Mouse (Mus musculus): Measurements from ENCODE around the gene Itgb3bp. TPM values are rescaled to one million over a fixed set of nuclear protein-coding genes. Genes with fewer than 3 reads are reported as not detected.
A peak's percentile ranks its signal among the peaks of the same experiment; 100 is the strongest.

Gene Itgb3bp
- polyA plus RNA-seq, 1 experiment, result 0.92 TPM

DNA sequence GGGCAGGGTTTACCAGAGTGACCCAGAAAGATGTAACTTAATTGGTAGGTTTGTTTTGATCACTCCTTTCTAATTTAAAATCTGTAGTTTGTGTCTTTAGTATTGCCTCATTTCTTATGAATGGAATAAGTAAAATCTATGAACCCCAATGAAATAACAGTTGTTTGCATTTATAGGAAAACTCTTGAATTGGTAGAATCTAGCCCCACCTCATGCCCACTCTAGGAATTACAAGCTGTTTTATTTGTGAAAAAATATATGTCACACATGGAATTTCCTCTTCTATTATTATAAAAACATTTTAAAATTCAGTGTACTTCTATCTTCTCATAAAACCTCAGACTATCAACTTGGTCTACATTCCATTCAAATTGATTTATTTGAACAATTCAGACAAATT is 47.7 kb downstream of the Itgb3bp start:
- no peaks in the 10 kb centered on the region for H3K4me1 ChIP-seq (replicated peaks; ENCODE audit: control insufficient read depth, insufficient read depth, low read length)
- H3K27ac ChIP-seq (ENCODE audit: control insufficient read depth, insufficient read depth, low read length), result no peak overlapping the region
- TF ChIP-seq POLR2A (IDR thresholded peaks at IDR 0.05; ENCODE audit: control insufficient read depth, extremely low read depth, insufficient read depth, low read length, poor library complexity), result no peak
- no peak for TF ChIP-seq CTCF (IDR thresholded peaks at IDR 0.05; ENCODE audit: borderline replicate concordance, control insufficient read depth, extremely low read depth, insufficient read depth, low read length, poor library complexity)
- H3K36me3 ChIP-seq (ENCODE audit: control insufficient read depth, insufficient read depth, low read length), result no peaks in the 10 kb centered on the region
- H3K4me3 ChIP-seq (ENCODE audit: control insufficient read depth, insufficient read depth, low read length), result no peak overlapping the region
- no peaks in the 10 kb centered on the region for H3K27me3 ChIP-seq (ENCODE audit: control insufficient read depth, insufficient read depth, low read length)
- DNase-seq, result peak; percentile 11

DNA sequence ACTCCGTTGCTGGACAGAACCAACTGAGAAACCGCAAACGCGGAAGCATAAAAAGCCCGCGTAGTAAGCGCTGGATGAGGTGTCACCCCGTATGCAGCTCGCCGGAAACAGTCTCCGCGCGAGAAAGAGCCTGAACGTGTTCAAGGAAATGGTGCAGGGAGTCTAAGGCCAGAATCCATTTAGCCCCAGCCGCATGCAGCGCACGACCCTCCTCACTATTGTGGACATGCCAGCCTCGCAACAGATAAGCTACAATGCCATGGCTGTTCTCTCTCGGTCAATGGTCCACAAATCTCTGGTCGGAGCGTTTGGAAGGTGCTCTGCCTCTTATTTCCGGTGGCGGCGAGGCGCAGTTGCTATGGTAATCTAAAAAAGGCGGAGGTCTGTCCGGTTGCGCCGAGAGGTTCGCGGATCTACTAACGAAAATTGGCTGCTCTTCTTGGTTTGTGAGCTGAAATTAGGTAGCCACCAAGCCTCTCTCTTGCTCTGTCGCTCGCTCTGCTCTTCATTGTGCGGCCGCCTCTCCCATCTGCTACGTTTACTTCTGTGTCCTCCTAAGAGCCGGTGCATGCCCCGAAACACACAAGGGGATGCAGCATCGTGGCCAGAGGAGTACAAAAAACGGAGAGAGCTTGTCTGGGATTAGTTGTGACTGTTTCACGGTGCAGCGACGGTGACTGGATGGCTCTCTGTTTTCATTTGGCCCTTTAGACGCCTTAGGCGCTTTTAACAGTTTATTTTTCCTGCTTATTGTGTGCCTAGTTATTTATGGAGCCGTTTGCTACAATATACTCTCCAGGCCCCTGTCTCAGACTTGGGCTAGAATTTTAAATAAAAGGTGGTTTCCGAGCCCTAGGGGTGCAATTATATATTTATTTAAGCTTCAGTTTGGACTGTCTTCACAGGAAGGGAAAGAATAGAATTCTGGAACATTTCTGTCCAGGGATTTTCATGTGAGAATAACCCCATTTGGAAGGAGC is 100.2 kb downstream of the Itgb3bp start, which contains the start of gene Efcab7:
Efcab7 (plus strand) TSS at position 105 of the 980 bp plus-strand sequence.
- WGBS, result under 1% methylated on average over 48 of the region's 48 CpGs
- peak; percentile 40; the same call in 1 of the 2 replicates for TF ChIP-seq CTCF (IDR thresholded peaks at IDR 0.05; ENCODE audit: borderline replicate concordance, control insufficient read depth, extremely low read depth, insufficient read depth, low read length, poor library complexity)
- TF ChIP-seq POLR2A (IDR thresholded peaks at IDR 0.05; ENCODE audit: control insufficient read depth, extremely low read depth, insufficient read depth, low read length, poor library complexity), result no peak
- H3K27me3 ChIP-seq (ENCODE audit: control insufficient read depth, insufficient read depth, low read length), result no peaks in the 10 kb centered on the region

DNA sequence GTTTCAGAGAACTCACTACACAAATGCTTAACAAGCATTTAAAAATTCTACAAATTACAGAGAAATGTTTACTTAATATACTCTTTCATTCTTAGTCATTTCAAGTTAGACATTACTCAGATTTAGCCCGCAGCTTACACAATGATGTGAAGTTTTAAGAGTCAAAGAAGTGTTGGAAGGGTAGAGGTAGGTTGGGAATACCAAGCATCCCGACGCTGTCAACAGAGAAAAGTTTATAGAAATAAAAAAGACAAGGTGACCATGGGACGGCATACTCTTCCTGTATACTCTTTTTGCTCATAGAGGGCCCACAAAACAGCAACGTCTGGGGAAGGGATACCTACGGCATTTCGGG is 100.9 kb downstream of the Itgb3bp start:
- H3K27ac ChIP-seq (ENCODE audit: control insufficient read depth, insufficient read depth, low read length), result no peak overlapping the region
- H3K36me3 ChIP-seq (ENCODE audit: control insufficient read depth, insufficient read depth, low read length), result no peaks in the 10 kb centered on the region
- no peaks in the 10 kb centered on the region for H3K27me3 ChIP-seq (ENCODE audit: control insufficient read depth, insufficient read depth, low read length)
- WGBS, result under 1% methylated on average over 7 of the region's 7 CpGs
- no peak for DNase-seq
- H3K4me3 ChIP-seq (ENCODE audit: control insufficient read depth, insufficient read depth, low read length), result peak overlapping the region; percentile 74
- TF ChIP-seq CTCF (IDR thresholded peaks at IDR 0.05; ENCODE audit: borderline replicate concordance, control insufficient read depth, extremely low read depth, insufficient read depth, low read length, poor library complexity) (no peak), POLR2A (IDR thresholded peaks at IDR 0.05; ENCODE audit: control insufficient read depth, extremely low read depth, insufficient read depth, low read length, poor library complexity) (no peak)
- no peaks in the 10 kb centered on the region for H3K4me1 ChIP-seq (replicated peaks; ENCODE audit: control insufficient read depth, insufficient read depth, low read length)

More for the DNA sequence above, 100.2 kb downstream of the Itgb3bp start, which contains the start of gene Efcab7:
- Histone ChIP-seq H3K36me3 (ENCODE audit: control insufficient read depth, insufficient read depth, low read length) (no peaks in the 10 kb centered on the region), H3K27ac (ENCODE audit: control insufficient read depth, insufficient read depth, low read length) (no peak within 1 kb of the TSS), H3K4me1 (replicated peaks; ENCODE audit: control insufficient read depth, insufficient read depth, low read length) (no peaks in the 10 kb centered on the region), H3K4me3 (ENCODE audit: control insufficient read depth, insufficient read depth, low read length) (peak within 1 kb of the TSS; percentile 74)
- DNase-seq, result peak; percentile 83

DNA sequence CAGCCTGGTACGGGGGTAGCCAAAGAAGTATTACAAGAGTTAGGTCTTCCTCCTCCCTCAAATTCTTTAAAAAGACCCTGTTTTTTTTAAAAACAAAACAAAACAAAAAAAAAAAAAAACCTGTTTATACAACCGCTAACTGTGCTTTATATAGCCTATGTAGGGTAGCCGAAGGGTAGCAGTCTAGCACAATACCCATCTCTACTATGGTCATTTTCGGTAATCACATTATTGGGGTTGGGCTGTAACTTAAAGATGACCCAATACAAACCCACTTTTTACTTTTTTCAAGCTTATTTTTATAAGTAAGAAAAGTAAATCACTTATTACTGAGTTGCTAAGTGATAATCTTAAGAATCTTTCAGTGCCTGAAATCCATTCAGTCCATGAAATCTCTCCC is 101.3 kb downstream of the Itgb3bp start:
- Histone ChIP-seq H3K4me1 (replicated peaks; ENCODE audit: control insufficient read depth, insufficient read depth, low read length) (no peaks in the 10 kb centered on the region), H3K4me3 (ENCODE audit: control insufficient read depth, insufficient read depth, low read length) (no peak overlapping the region), H3K36me3 (ENCODE audit: control insufficient read depth, insufficient read depth, low read length) (no peaks in the 10 kb centered on the region), H3K27ac (ENCODE audit: control insufficient read depth, insufficient read depth, low read length) (no peak overlapping the region), H3K27me3 (ENCODE audit: control insufficient read depth, insufficient read depth, low read length) (no peaks in the 10 kb centered on the region)
- no peak for DNase-seq
- WGBS, result 24% methylated on average over 4 of the region's 4 CpGs
- TF ChIP-seq POLR2A (IDR thresholded peaks at IDR 0.05; ENCODE audit: control insufficient read depth, extremely low read depth, insufficient read depth, low read length, poor library complexity), result no peak
- TF ChIP-seq CTCF (IDR thresholded peaks at IDR 0.05; ENCODE audit: borderline replicate concordance, control insufficient read depth, extremely low read depth, insufficient read depth, low read length, poor library complexity), result no peak

DNA sequence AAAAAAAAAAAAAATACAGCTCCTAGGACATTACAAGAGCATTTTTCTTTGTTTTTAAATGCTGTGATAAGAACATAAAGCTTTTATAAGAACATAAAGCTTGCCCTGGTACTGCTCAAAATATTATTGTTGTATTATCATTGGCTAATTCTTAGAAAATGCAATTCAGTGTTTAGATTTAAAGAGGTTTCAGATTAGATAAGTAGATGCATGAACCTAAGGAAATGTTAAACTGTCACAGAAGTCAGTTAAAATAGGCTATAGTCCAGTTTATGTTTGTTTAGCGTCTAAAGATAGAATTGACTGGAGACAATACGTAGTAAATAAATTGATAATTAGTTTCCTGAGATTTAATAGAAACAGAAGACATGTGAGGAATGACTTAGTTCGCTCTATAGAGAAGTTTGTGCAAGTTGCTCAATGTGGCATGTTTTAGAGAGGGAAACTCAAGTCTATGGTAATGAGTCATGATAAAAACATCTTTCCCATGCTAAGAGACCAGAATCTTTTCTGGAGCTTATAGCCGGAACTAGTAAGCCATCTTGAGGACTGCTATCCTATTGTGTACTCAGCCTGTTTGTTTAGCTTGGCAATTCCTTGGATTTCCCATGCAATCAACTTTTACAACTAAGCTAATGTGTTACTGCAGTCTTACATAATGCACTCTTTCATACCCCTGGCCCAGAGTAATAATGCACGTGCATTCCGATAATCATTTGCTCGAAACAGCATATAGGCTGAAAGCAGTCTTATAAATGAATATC is 112.7 kb downstream of the Itgb3bp start:
- TF ChIP-seq CTCF (IDR thresholded peaks at IDR 0.05; ENCODE audit: borderline replicate concordance, control insufficient read depth, extremely low read depth, insufficient read depth, low read length, poor library complexity) (no peak), POLR2A (IDR thresholded peaks at IDR 0.05; ENCODE audit: control insufficient read depth, extremely low read depth, insufficient read depth, low read length, poor library complexity) (no peak)
- H3K27me3 ChIP-seq (ENCODE audit: control insufficient read depth, insufficient read depth, low read length), result no peaks in the 10 kb centered on the region
- WGBS, result 97% methylated on average over 7 of the region's 7 CpGs
- no peaks in the 10 kb centered on the region for H3K4me1 ChIP-seq (replicated peaks; ENCODE audit: control insufficient read depth, insufficient read depth, low read length)
- no peak for DNase-seq
- H3K36me3 ChIP-seq (ENCODE audit: control insufficient read depth, insufficient read depth, low read length), result no peaks in the 10 kb centered on the region
- H3K4me3 ChIP-seq (ENCODE audit: control insufficient read depth, insufficient read depth, low read length), result no peak overlapping the region
- no peak overlapping the region for H3K27ac ChIP-seq (ENCODE audit: control insufficient read depth, insufficient read depth, low read length)

DNA sequence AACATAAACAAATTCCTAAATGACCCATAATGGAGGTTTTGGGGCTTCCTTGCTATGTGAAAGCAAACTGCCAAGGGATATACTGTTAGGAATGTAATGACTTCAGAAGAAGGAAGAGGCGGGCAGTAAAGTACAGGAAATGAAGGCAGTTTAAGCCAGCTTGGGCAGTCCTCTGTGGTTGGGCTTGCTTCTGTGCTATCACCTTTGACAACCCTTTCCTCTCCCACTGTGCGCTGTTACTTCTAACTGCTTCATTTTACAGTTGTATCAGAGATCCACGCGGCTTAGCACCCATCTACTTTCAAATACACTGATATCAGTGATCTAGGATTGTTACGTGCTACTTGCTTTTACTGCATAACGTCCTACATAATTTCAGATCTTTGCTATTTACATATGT is 137.2 kb downstream of the Itgb3bp start:
- Histone ChIP-seq H3K27me3 (ENCODE audit: control insufficient read depth, insufficient read depth, low read length) (no peaks in the 10 kb centered on the region), H3K27ac (ENCODE audit: control insufficient read depth, insufficient read depth, low read length) (no peak overlapping the region), H3K4me1 (replicated peaks; ENCODE audit: control insufficient read depth, insufficient read depth, low read length) (no peaks in the 10 kb centered on the region), H3K36me3 (ENCODE audit: control insufficient read depth, insufficient read depth, low read length) (no peaks in the 10 kb centered on the region), H3K4me3 (ENCODE audit: control insufficient read depth, insufficient read depth, low read length) (no peak overlapping the region)
- DNase-seq, result no peak
- 66% methylated on average over 6 of the region's 6 CpGs for WGBS
- TF ChIP-seq CTCF (IDR thresholded peaks at IDR 0.05; ENCODE audit: borderline replicate concordance, control insufficient read depth, extremely low read depth, insufficient read depth, low read length, poor library complexity), result no peak
- no peak for TF ChIP-seq POLR2A (IDR thresholded peaks at IDR 0.05; ENCODE audit: control insufficient read depth, extremely low read depth, insufficient read depth, low read length, poor library complexity)

All from thymus, adult 2 months (tissue).